Mouse (Mus musculus) small intestine, adult 2 months (tissue): ENCODE results near the gene Cyp3a13. TPM values are rescaled to one million over a fixed set of nuclear protein-coding genes. Genes with fewer than 3 reads are reported as not detected.

Source experiments
- H3K27ac ChIP-seq: fragments of 200-500 bp; 2 replicates; pipeline ENCODE4 v1.5.1; 2012; ENCODE audit warnings: low read depth, low read length, control low read depth, inconsistent platforms; ENCODE audit not compliant: insufficient read depth
- H3K27me3 ChIP-seq: fragments of 200-500 bp; 2 replicates; pipeline ENCODE4 v1.6.1; 2012; ENCODE audit warnings: mild to moderate bottlenecking, moderate library complexity, low read length, inconsistent platforms; ENCODE audit not compliant: control insufficient read depth, insufficient read depth
- H3K36me3 ChIP-seq: fragments of 200-500 bp; 2 replicates; pipeline ENCODE4 v1.6.1; 2012; ENCODE audit warnings: mild to moderate bottlenecking, low read length, control low read depth, inconsistent platforms; ENCODE audit not compliant: control insufficient read depth, insufficient read depth
- H3K4me1 ChIP-seq: fragments of 200-500 bp; 2 replicates; pipeline ENCODE4 v1.6.1; 2012; ENCODE audit warnings: low read length, inconsistent platforms, mixed read lengths; ENCODE audit not compliant: control insufficient read depth, insufficient read depth, insufficient read length
- H3K4me3 ChIP-seq: fragments of 200-500 bp; 2 replicates; pipeline ENCODE4 v1.5.1; 2012; ENCODE audit warnings: low read depth, mild to moderate bottlenecking, control low read depth, inconsistent platforms, low read length, moderate library complexity
- CTCF ChIP-seq: fragments of 200-500 bp; IDR thresholded peaks from 2 replicates; pipeline ENCODE4 v1.5.1; 2012; ENCODE audit warnings: low read depth, mild to moderate bottlenecking, control low read depth, inconsistent platforms, low read length, moderate library complexity, mixed read lengths; ENCODE audit not compliant: insufficient replicate concordance, insufficient read length; ENCODE audit errors: extremely low read depth
- POLR2A ChIP-seq: fragments of 200-500 bp; IDR thresholded peaks from 2 replicates; pipeline ENCODE4 v1.6.1; 2012; ENCODE audit warnings: low read depth, mild to moderate bottlenecking, control low read depth, inconsistent platforms, low read length, moderate library complexity
- WGBS: fragments of 180-500 bp; shearing (Covaris S2); methylation state at CpG from one replicate; pipeline ENCODE4 v1.1.7; 2018; 5-methylcytosine and 5-hydroxymethylcytosine counted together
- polyA plus RNA-seq: library from polyadenylated mRNA; depleted of rRNA; stranded (reverse); fragments of >200 nt; gene quantifications from 2 replicates; pipeline ENCODE4 v1.2.3, GENCODE M21; 2012; rRNA removed

Gene Cyp3a13
- 19.2 and 46.0 TPM in 2 replicates for polyA plus RNA-seq

GRCm38 (mm10) chr5:137921532-137921931 is at the start of gene Cyp3a13:
Gene Cyp3a13 (minus strand): TSS chr5:137921619.
- 19% methylated on average over 2 of the region's 2 CpGs for WGBS
- TF ChIP-seq POLR2A (peak; percentile 99), CTCF (no peak)
- peak within 1 kb of the TSS; percentile 99 for H3K27ac ChIP-seq
- no peaks in the 10 kb centered on the region; the same call in 1 of the 2 replicates for H3K4me1 ChIP-seq
- peak within 1 kb of the TSS; percentile 56 for H3K4me3 ChIP-seq
- no peaks in the 10 kb centered on the region for H3K27me3 ChIP-seq
- H3K36me3 ChIP-seq, result peaks cover 20% of the 10 kb centered on the region

GRCm38 (mm10) chr5:137966492-137966891 is 45.1 kb upstream of the Cyp3a13 start:
- Histone ChIP-seq H3K4me3 (no peak overlapping the region), H3K27me3 (no peaks in the 10 kb centered on the region), H3K27ac (no peak overlapping the region), H3K4me1 (no peaks in the 10 kb centered on the region), H3K36me3 (no peaks in the 10 kb centered on the region)
- no peak for TF ChIP-seq POLR2A
- TF ChIP-seq CTCF, result no peak

GRCm38 (mm10) chr5:137962945-137963344 is 41.5 kb upstream of the Cyp3a13 start, which contains the start of gene Gjc3:
Gene Gjc3 (minus strand): TSS chr5:137963098.
- 83% methylated on average over 8 of the region's 8 CpGs for WGBS
- Histone ChIP-seq H3K4me3 (no peak within 1 kb of the TSS), H3K4me1 (no peaks in the 10 kb centered on the region), H3K27ac (no peak within 1 kb of the TSS), H3K36me3 (no peaks in the 10 kb centered on the region), H3K27me3 (0 out of 2 replicates have a peak, but pooled peaks cover 2% of the 10 kb centered on the region)
- TF ChIP-seq POLR2A (no peak), CTCF (no peak)

GRCm38 (mm10) chr5:137956404-137956803 is 35.0 kb upstream of the Cyp3a13 start:
- Histone ChIP-seq H3K27ac (no peak overlapping the region), H3K4me1 (no peaks in the 10 kb centered on the region), H3K36me3 (no peaks in the 10 kb centered on the region), H3K27me3 (0 out of 2 replicates have a peak, but pooled peaks cover 2% of the 10 kb centered on the region), H3K4me3 (no peak overlapping the region)
- TF ChIP-seq CTCF (no peak), POLR2A (no peak)
- 92% methylated on average over 3 of the region's 3 CpGs for WGBS

GRCm38 (mm10) chr5:137951218-137951617 is 29.8 kb upstream of the Cyp3a13 start:
- TF ChIP-seq CTCF, result peak; percentile 46; the same call in 1 of the 2 replicates
- no peak for TF ChIP-seq POLR2A
- H3K4me3 ChIP-seq, result no peak overlapping the region
- H3K27me3 ChIP-seq, result no peaks in the 10 kb centered on the region
- 25% methylated on average over 6 of the region's 6 CpGs for WGBS
- no peaks in the 10 kb centered on the region for H3K4me1 ChIP-seq
- no peaks in the 10 kb centered on the region for H3K36me3 ChIP-seq
- no peak overlapping the region for H3K27ac ChIP-seq

DNA sequence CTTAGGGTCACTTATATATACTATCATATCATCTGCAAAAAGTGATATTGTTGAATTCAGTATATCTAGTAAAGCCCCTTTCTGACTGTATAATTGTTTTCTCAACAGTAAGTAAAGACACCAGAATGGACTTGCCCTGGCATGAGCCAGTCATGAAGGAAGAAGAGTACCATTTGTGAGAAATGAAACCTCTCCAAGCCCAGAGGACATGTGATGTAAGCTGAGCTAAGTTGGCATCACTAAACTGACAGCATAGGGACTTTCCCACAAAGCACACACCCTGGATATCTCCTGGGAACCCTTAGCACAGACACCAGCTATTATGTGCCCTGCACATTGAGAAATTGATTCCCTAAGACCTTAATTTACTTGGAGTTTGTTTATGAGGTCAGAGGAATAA is 25.9 kb upstream of the Cyp3a13 start:
- H3K36me3 ChIP-seq, result no peaks in the 10 kb centered on the region
- no peaks in the 10 kb centered on the region for H3K27me3 ChIP-seq
- no peaks in the 10 kb centered on the region; the same call in 1 of the 2 replicates for H3K4me1 ChIP-seq
- H3K4me3 ChIP-seq, result no peak overlapping the region
- H3K27ac ChIP-seq, result no peak overlapping the region
- TF ChIP-seq CTCF (no peak), POLR2A (no peak)

DNA sequence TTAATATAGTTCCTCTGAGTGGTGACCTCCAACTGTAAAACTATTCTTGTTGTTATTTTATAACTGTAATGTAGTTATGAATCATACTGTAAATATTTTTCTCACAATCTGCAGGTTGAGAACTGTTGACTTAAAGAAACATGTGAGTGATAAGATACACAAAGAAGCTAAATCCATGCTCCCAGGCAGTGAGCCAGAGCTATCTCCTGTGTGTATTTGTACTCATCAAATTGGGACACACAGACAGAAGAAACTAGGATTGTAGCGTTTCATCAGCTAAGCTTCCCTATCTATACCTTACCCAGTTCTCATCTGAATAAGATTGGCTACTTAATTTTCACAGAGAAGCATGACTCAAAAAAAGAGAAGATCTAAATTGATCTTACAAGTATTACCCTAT is 21.7 kb upstream of the Cyp3a13 start:
- Histone ChIP-seq H3K4me1 (peaks cover 2% of the 10 kb centered on the region), H3K4me3 (no peak overlapping the region), H3K27me3 (no peaks in the 10 kb centered on the region), H3K27ac (no peak overlapping the region), H3K36me3 (no peaks in the 10 kb centered on the region)
- TF ChIP-seq POLR2A, result no peak
- 30% methylated on average over 1 of the region's 1 CpGs for WGBS
